In the genomic region with DNA sequence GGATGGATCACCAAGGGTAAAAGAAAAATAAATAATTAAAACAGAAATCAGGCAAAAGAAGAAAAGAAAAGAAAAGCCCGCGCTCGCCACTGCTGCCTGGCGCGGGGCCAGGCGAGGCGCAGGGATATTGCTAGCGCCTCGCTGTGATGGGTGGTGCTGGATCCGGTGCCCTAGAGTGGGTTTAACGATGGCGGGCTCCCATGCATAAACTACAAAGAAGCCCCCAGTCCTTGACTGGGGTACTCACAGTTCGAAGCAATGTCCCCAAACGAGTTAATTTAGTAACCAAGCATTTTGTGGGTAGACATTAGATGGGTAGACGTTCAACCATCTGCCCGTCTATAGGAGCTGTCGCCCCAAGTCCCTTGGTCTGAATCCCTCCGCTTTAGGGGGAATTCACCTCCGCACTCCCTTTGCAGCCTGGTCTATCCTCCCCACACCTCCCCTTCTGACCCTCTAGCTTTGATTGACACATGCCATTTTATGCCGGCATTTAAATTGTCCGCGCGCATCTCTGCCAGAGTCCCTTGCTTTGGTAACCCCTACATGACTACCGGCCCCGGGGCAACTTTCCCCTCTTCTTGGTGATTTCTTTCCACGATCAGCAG, we compare ENCODE assay signal across 8 mouse cellular contexts. TPM values are rescaled to one million over a fixed set of nuclear protein-coding genes. Genes with fewer than 3 reads are reported as not detected.
A peak's percentile ranks its signal among the peaks of the same experiment; 100 is the strongest.
DNase-seq lines count a peak whose midpoint lies in the region; ATAC-seq lines count a peak whose summit lies in the region.

No protein-coding gene starts in this region.

- peak overlapping the region; percentile 69 for H3K4me3 ChIP-seq in embryonic facial prominence, embryonic 14.5 days (ENCODE audit: low read depth, low read length)
- H3K4me3 ChIP-seq in hindbrain, embryonic 14.5 days (replicated peaks; ENCODE audit: low read length): peak overlapping the region; percentile 85
- peak overlapping the region; percentile 70 for H3K4me3 ChIP-seq in limb, embryonic 10.5 days
- H3K4me3 ChIP-seq in neural tube, embryonic 14.5 days (ENCODE audit: low read depth, low read length): peak overlapping the region; percentile 77

- peak overlapping the region; percentile 70 for H3K9ac ChIP-seq in embryonic facial prominence, embryonic 14.5 days (ENCODE audit: low read depth, low read length)
- peak overlapping the region; percentile 85 for H3K9ac ChIP-seq in hindbrain, embryonic 14.5 days
- peak overlapping the region; percentile 54 for H3K9ac ChIP-seq in neural tube, embryonic 14.5 days (replicated peaks; ENCODE audit: low read depth, low read length)

- peak overlapping the region; percentile 84 for H3K27ac ChIP-seq in embryonic facial prominence, embryonic 14.5 days (replicated peaks; ENCODE audit: low read depth, low read length)
- peak overlapping the region; percentile 89 for H3K27ac ChIP-seq in hindbrain, embryonic 14.5 days
- H3K27ac ChIP-seq in limb, embryonic 10.5 days: peak overlapping the region; percentile 87
- peak overlapping the region; percentile 82 for H3K27ac ChIP-seq in neural tube, embryonic 14.5 days (ENCODE audit: low read depth, low read length)

- ATAC-seq in embryonic facial prominence, embryonic 14.5 days (ENCODE audit: low read depth): no peak
- peak; percentile 26 for ATAC-seq in hindbrain, embryonic 14.5 days (ENCODE audit: low FRiP score)
- ATAC-seq in neural tube, embryonic 14.5 days (ENCODE audit: low read depth): peak; percentile 28
- ATAC-seq in inflammation-experienced regulatory T-cells, adult 6 months: no peak

- H3K36me3 ChIP-seq in embryonic facial prominence, embryonic 14.5 days (ENCODE audit: control insufficient read depth, insufficient read depth, low read length): no peaks in the 10 kb centered on the region
- H3K36me3 ChIP-seq in hindbrain, embryonic 14.5 days (replicated peaks; ENCODE audit: control insufficient read depth, insufficient read depth): no peaks in the 10 kb centered on the region
- no peaks in the 10 kb centered on the region for H3K36me3 ChIP-seq in limb, embryonic 10.5 days
- no peaks in the 10 kb centered on the region for H3K36me3 ChIP-seq in neural tube, embryonic 14.5 days (ENCODE audit: control insufficient read depth, insufficient read depth, low read length)

- WGBS in embryonic facial prominence, embryonic 14.5 days: 0% methylated on average over 26 of the region's 26 CpGs
- under 1% methylated on average over 26 of the region's 26 CpGs for WGBS in hindbrain, embryonic 14.5 days
- under 1% methylated on average over 26 of the region's 26 CpGs for WGBS in limb, embryonic 10.5 days
- under 1% methylated on average over 26 of the region's 26 CpGs for WGBS in neural tube, embryonic 14.5 days

- no peaks in the 10 kb centered on the region for H3K9me3 ChIP-seq in embryonic facial prominence, embryonic 14.5 days (ENCODE audit: control insufficient read depth, low read length)
- H3K9me3 ChIP-seq in hindbrain, embryonic 14.5 days (ENCODE audit: control insufficient read depth, low read length): no peaks in the 10 kb centered on the region
- no peaks in the 10 kb centered on the region for H3K9me3 ChIP-seq in limb, embryonic 10.5 days (replicated peaks)
- H3K9me3 ChIP-seq in neural tube, embryonic 14.5 days (ENCODE audit: control insufficient read depth, low read length): no peaks in the 10 kb centered on the region

- H3K4me1 ChIP-seq in embryonic facial prominence, embryonic 14.5 days (ENCODE audit: control insufficient read depth, insufficient read depth, low read length): no peaks in the 10 kb centered on the region
- 0 out of 2 replicates have a peak, but pooled peaks cover 3% of the 10 kb centered on the region for H3K4me1 ChIP-seq in hindbrain, embryonic 14.5 days (replicated peaks; ENCODE audit: control insufficient read depth, insufficient read depth, low read length)
- H3K4me1 ChIP-seq in limb, embryonic 10.5 days: peaks cover 45% of the 10 kb centered on the region
- no peaks in the 10 kb centered on the region for H3K4me1 ChIP-seq in neural tube, embryonic 14.5 days (ENCODE audit: control insufficient read depth, insufficient read depth, low read length)

- peak; percentile 28 for DNase-seq in adrenal gland, postnatal 14 days
- DNase-seq in adrenal gland, postnatal 25 days: no peak
- peak; percentile 76 for DNase-seq in ES-CJ7 (ENCODE audit: low read depth, low spot score)
- peak; percentile 69 for DNase-seq in embryonic facial prominence, embryonic 14.5 days (ENCODE audit: low spot score)
- DNase-seq in hindbrain, embryonic 14.5 days (ENCODE audit: low spot score): peak; percentile 80
- DNase-seq in limb, embryonic 10.5 days (ENCODE audit: low spot score): no peak

- H3K27me3 ChIP-seq in embryonic facial prominence, embryonic 14.5 days (replicated peaks; ENCODE audit: control insufficient read depth, insufficient read depth, low read length): peaks cover 22% of the 10 kb centered on the region
- H3K27me3 ChIP-seq in hindbrain, embryonic 14.5 days (ENCODE audit: control insufficient read depth, insufficient read depth, low read length): no peaks in the 10 kb centered on the region
- peaks cover 53% of the 10 kb centered on the region for H3K27me3 ChIP-seq in limb, embryonic 10.5 days (ENCODE audit: low read depth, poor library complexity, severe bottlenecking)
- H3K27me3 ChIP-seq in neural tube, embryonic 14.5 days (ENCODE audit: control insufficient read depth, insufficient read depth, low read length): no peaks in the 10 kb centered on the region; the same call in 1 of the 2 replicates

- peak overlapping the region; percentile 97 for H3K4me2 ChIP-seq in embryonic facial prominence, embryonic 14.5 days (ENCODE audit: low read depth, low read length)
- peak overlapping the region; percentile 94 for H3K4me2 ChIP-seq in hindbrain, embryonic 14.5 days (replicated peaks)
- peak overlapping the region; percentile 49 for H3K4me2 ChIP-seq in neural tube, embryonic 14.5 days (ENCODE audit: low read depth, low read length)

RNA-seq across cellular contexts. Expression of a gene that starts 0.7 kb away (rescaled TPM):
- 4.4 and 5.8 TPM in 2 replicates for total RNA-seq in adrenal gland, postnatal 14 days (2021)
- total RNA-seq in adrenal gland, postnatal 25 days (2021): 2.8 and 6.5 TPM in 2 replicates
- polyA plus RNA-seq in embryonic facial prominence, embryonic 14.5 days (2014; fragmentation: Nextera tagmentation; extraction: Ambion mirVana): 6.1 and 6.3 TPM in 2 replicates
- 23.8 and 26.2 TPM in 2 replicates for polyA plus RNA-seq in hindbrain, embryonic 14.5 days (2014; fragmentation: Nextera tagmentation; extraction: Ambion mirVana)
- polyA plus RNA-seq in limb, embryonic 10.5 days (2016; fragmentation: Nextera tagmentation; extraction: Ambion mirVana): 1.7 and 5.9 TPM in 2 replicates
- 19.9 and 28.1 TPM in 2 replicates for polyA plus RNA-seq in neural tube, embryonic 14.5 days (2014; fragmentation: Nextera tagmentation; extraction: Ambion mirVana)
- polyA plus RNA-seq in inflammation-experienced regulatory T-cells, adult 6 months (2017; shearing (Covaris generic)): under 1 TPM in 1 of 3 experiments, not detected in 2; 0.11 TPM

Comparison
In these comparisons a context has a peak if more than half of its experiments do, and no peak if none do; other contexts are left out.
1. DNase-seq: peak in adrenal gland, postnatal 14 days (single experiment), ES-CJ7 (single experiment), embryonic facial prominence, embryonic 14.5 days (single experiment) and hindbrain, embryonic 14.5 days (single experiment); none in adrenal gland, postnatal 25 days (single experiment) and limb, embryonic 10.5 days (single experiment).
2. ATAC-seq: peak in hindbrain, embryonic 14.5 days (single experiment) and neural tube, embryonic 14.5 days (single experiment); none in embryonic facial prominence, embryonic 14.5 days (single experiment) and inflammation-experienced regulatory T-cells, adult 6 months (single experiment).
3. Peak in every context shown above with its lines, with median percentiles within 50 percentile points of each other: H3K27ac ChIP-seq, H3K4me2 ChIP-seq, H3K4me3 ChIP-seq and H3K9ac ChIP-seq.